ENCODE assay signal across 8 mouse cellular contexts in the genomic region with DNA sequence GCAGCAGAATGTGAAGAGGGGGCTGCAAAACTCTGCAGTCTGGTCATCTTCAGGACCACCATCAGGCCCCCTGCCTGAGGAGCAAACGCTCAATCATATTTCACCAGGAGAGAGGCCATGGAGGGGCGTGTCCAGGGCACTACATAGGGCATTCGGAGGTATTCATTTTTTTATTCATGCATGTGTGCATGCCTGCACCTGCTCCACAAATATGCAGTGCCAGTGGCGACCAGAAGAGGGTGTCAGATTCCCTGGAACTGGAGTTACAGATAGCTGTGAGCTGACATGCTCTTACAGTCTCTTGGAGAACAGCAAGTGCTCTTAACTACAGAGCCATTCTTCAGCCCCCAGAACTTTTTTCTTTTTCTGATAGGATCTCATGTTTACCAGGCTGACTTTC. TPM values are rescaled to one million over a fixed set of nuclear protein-coding genes. Genes with fewer than 3 reads are reported as not detected.
A peak's percentile ranks its signal among the peaks of the same experiment; 100 is the strongest.
DNase-seq lines count a peak whose midpoint lies in the region; ATAC-seq and TF ChIP-seq lines count a peak whose summit lies in the region.

No protein-coding gene starts in this region.

- no peak overlapping the region for H3K27ac ChIP-seq in forebrain, postnatal 0 days (ENCODE audit: low read depth, low read length)
- no peak overlapping the region for H3K27ac ChIP-seq in liver, embryonic 16.5 days (ENCODE audit: low read length)

- no peak overlapping the region for H3K9ac ChIP-seq in forebrain, postnatal 0 days
- no peak overlapping the region for H3K9ac ChIP-seq in liver, embryonic 16.5 days (ENCODE audit: low read depth, low read length)

- no peak overlapping the region for H3K4me3 ChIP-seq in forebrain, postnatal 0 days (ENCODE audit: low read depth, low read length)
- no peak overlapping the region for H3K4me3 ChIP-seq in liver, embryonic 16.5 days (ENCODE audit: low read depth, low read length)

- peak; percentile 10 for DNase-seq in urinary bladder, postnatal 25 days (ENCODE audit: low spot score)
- no peak for DNase-seq in urinary bladder, postnatal 10 days (ENCODE audit: low spot score)
- DNase-seq in cerebellum, adult 8-10 months = peak; percentile 21
- peak; percentile 77 for DNase-seq in forebrain, postnatal 0 days
- peak; percentile 72 for DNase-seq in layer of hippocampus, adult 11-12 months (ENCODE audit: low spot score)
- DNase-seq in retina, postnatal 1 day = peak; percentile 78

- no peak overlapping the region for H3K4me2 ChIP-seq in forebrain, postnatal 0 days (ENCODE audit: low read depth)
- no peak overlapping the region for H3K4me2 ChIP-seq in liver, embryonic 16.5 days (ENCODE audit: low read depth, low read length)

- H3K4me1 ChIP-seq in forebrain, postnatal 0 days (ENCODE audit: insufficient read depth) = no peaks in the 10 kb centered on the region
- H3K4me1 ChIP-seq in liver, embryonic 16.5 days (ENCODE audit: control insufficient read depth, low read depth, low read length) = no peaks in the 10 kb centered on the region

- WGBS in forebrain, postnatal 0 days = 26% methylated on average over 4 of the region's 4 CpGs
- WGBS in liver, embryonic 16.5 days (ENCODE audit: insufficient replicate concordance) = 24% methylated on average over 4 of the region's 4 CpGs

- TF ChIP-seq CTCF in forebrain, postnatal 0 days (IDR thresholded peaks at IDR 0.05; ENCODE audit: low read depth) = peak; percentile 76

- peak; percentile 86 for ATAC-seq in forebrain, postnatal 0 days
- peak; percentile 68; the same call in 1 of the 2 replicates for ATAC-seq in liver, embryonic 16.5 days (ENCODE audit: low read depth)
- ATAC-seq in megakaryocyte, adult 5-6 weeks (ENCODE audit: poor library complexity, severe bottlenecking) = no peak

- no peaks in the 10 kb centered on the region for H3K27me3 ChIP-seq in forebrain, postnatal 0 days (ENCODE audit: insufficient read depth, low read length)
- no peaks in the 10 kb centered on the region for H3K27me3 ChIP-seq in liver, embryonic 16.5 days (ENCODE audit: control insufficient read depth, insufficient read depth, low read depth, low read length)

- no peaks in the 10 kb centered on the region for H3K36me3 ChIP-seq in forebrain, postnatal 0 days (ENCODE audit: insufficient read depth)
- H3K36me3 ChIP-seq in liver, embryonic 16.5 days (ENCODE audit: control insufficient read depth, insufficient read depth) = no peaks in the 10 kb centered on the region

- 0 out of 2 replicates have a peak, but pooled peaks cover 3% of the 10 kb centered on the region for H3K9me3 ChIP-seq in forebrain, postnatal 0 days (ENCODE audit: low read length)
- no peaks in the 10 kb centered on the region for H3K9me3 ChIP-seq in liver, embryonic 16.5 days (replicated peaks; ENCODE audit: control insufficient read depth, low read length)

RNA-seq across cellular contexts. Expression of gene Gpr6, which starts 56.4 kb away (rescaled TPM):
- total RNA-seq in forebrain, postnatal 0 days (2014; rRNA removed) = 4.9 and 14.2 TPM in 2 replicates
- 2.3 and 2.7 TPM in 2 replicates for polyA plus RNA-seq in forebrain, postnatal 0 days (2015; fragmentation: Nextera tagmentation; extraction: Ambion mirVana)
- not detected in 2 replicates for polyA plus RNA-seq in liver, embryonic 16.5 days (2015; fragmentation: Nextera tagmentation; extraction: Ambion mirVana)
- total RNA-seq in megakaryocyte, adult 5-6 weeks (2015) = not detected in 2 replicates
- not detected in 2 replicates for total RNA-seq in megakaryocyte, adult 5-6 weeks (2017)
